9 mouse cellular contexts compared by ENCODE assay signal in genomic region chr7:127363475-127363921, GRCm38 (mm10). TPM values are rescaled to one million over a fixed set of nuclear protein-coding genes. Genes with fewer than 3 reads are reported as not detected.
A peak's percentile ranks its signal among the peaks of the same experiment; 100 is the strongest.
DNase-seq lines count a peak whose midpoint lies in the region; ATAC-seq lines count a peak whose summit lies in the region.
"Had no signal": no experiment of that assay in that cellular context is flagged by ENCODE, and none has a peak within 500 bp of the region (broad histone marks: within the 10 kb centered on the region; RNA-seq: fewer than 3 reads in every experiment).

No protein-coding gene starts in this region.

- H3K27ac ChIP-seq in heart, embryonic 13.5 days (replicated peaks): no peak overlapping the region
- no peak overlapping the region for H3K27ac ChIP-seq in heart, embryonic 16.5 days (ENCODE audit: low read length)
- H3K27ac ChIP-seq in midbrain, embryonic 10.5 days (replicated peaks): peak overlapping the region; percentile 68

- 2% methylated on average over 24 of the region's 24 CpGs for WGBS in heart, embryonic 13.5 days
- WGBS in heart, embryonic 16.5 days: 4% methylated on average over 24 of the region's 24 CpGs
- WGBS in midbrain, embryonic 10.5 days: under 1% methylated on average over 24 of the region's 24 CpGs

- no peak for ATAC-seq in heart, embryonic 13.5 days (ENCODE audit: extremely low read depth, insufficient number of reproducible peaks, low FRiP score, low TSS enrichment)
- ATAC-seq in heart, embryonic 16.5 days (replicated peaks; ENCODE audit: extremely low read depth, insufficient read depth, low FRiP score): no peak
- no peak for ATAC-seq in erythroid progenitor cell, adult 5-6 weeks (replicated peaks; ENCODE audit: low FRiP score, poor library complexity, severe bottlenecking)
- ATAC-seq in monocyte, adult 5-6 weeks (replicated peaks; ENCODE audit: insufficient number of reproducible peaks, low FRiP score, low TSS enrichment, poor library complexity, severe bottlenecking): no peak

- no peak for DNase-seq in heart, adult 8-10 months (ENCODE audit: low spot score)
- peak; percentile 78 for DNase-seq in cerebellum, adult 9-11 months
- DNase-seq in kidney, postnatal 4 days: peak; percentile 53 to 67
- DNase-seq in midbrain, embryonic 10.5 days (ENCODE audit: low spot score): peak; percentile 54

- no peaks in the 10 kb centered on the region for H3K9me3 ChIP-seq in heart, embryonic 13.5 days
- no peaks in the 10 kb centered on the region for H3K9me3 ChIP-seq in heart, embryonic 16.5 days (replicated peaks; ENCODE audit: control insufficient read depth, low read length)
- H3K9me3 ChIP-seq in midbrain, embryonic 10.5 days (replicated peaks): no peaks in the 10 kb centered on the region
- H3K9me3 ChIP-seq: G1E had no signal

- H3K36me3 ChIP-seq in heart, embryonic 13.5 days: no peaks in the 10 kb centered on the region
- H3K36me3 ChIP-seq in heart, embryonic 16.5 days (ENCODE audit: control insufficient read depth, insufficient read depth): no peaks in the 10 kb centered on the region
- no peaks in the 10 kb centered on the region for H3K36me3 ChIP-seq in midbrain, embryonic 10.5 days
- H3K36me3 ChIP-seq: G1E had no signal

- H3K4me1 ChIP-seq in heart, embryonic 13.5 days: peaks cover 9% of the 10 kb centered on the region
- no peaks in the 10 kb centered on the region; the same call in 1 of the 2 replicates for H3K4me1 ChIP-seq in heart, embryonic 16.5 days (ENCODE audit: control insufficient read depth, insufficient read depth, low read length)
- peaks cover 18% of the 10 kb centered on the region for H3K4me1 ChIP-seq in midbrain, embryonic 10.5 days

- peak overlapping the region; percentile 89 for H3K4me2 ChIP-seq in heart, embryonic 13.5 days
- H3K4me2 ChIP-seq in heart, embryonic 16.5 days (ENCODE audit: low read depth, low read length): peak overlapping the region; percentile 64

- H3K27me3 ChIP-seq in heart, embryonic 13.5 days (replicated peaks): peaks cover 44% of the 10 kb centered on the region
- peaks cover 20% of the 10 kb centered on the region for H3K27me3 ChIP-seq in heart, embryonic 16.5 days (ENCODE audit: control insufficient read depth, insufficient read depth, low read length)
- peaks cover 39% of the 10 kb centered on the region for H3K27me3 ChIP-seq in midbrain, embryonic 10.5 days (ENCODE audit: low read depth, poor library complexity, severe bottlenecking)

- H3K9ac ChIP-seq in heart, embryonic 13.5 days: peak overlapping the region; percentile 79
- peak overlapping the region; percentile 50 for H3K9ac ChIP-seq in heart, embryonic 16.5 days (ENCODE audit: low read length)

- peak overlapping the region; percentile 54 for H3K4me3 ChIP-seq in heart, embryonic 13.5 days
- peak overlapping the region; percentile 37 for H3K4me3 ChIP-seq in heart, embryonic 16.5 days (ENCODE audit: low read length)
- H3K4me3 ChIP-seq in midbrain, embryonic 10.5 days: peak overlapping the region; percentile 56

RNA-seq across cellular contexts. Expression of gene Zfp747, which starts 12.4 kb away (rescaled TPM):
- polyA plus RNA-seq in heart, embryonic 13.5 days (2015; fragmentation: Nextera tagmentation; extraction: Ambion mirVana): 4.7 and 5.3 TPM in 2 replicates
- 1 to 10 TPM; 3.2 to 4.3 (median 3.7) TPM for total RNA-seq in heart, adult 8-10 months (2022)
- 5.3 and 5.5 TPM in 2 replicates for polyA plus RNA-seq in heart, embryonic 16.5 days (2015; fragmentation: Nextera tagmentation; extraction: Ambion mirVana)
- polyA plus RNA-seq in midbrain, embryonic 10.5 days (2016; fragmentation: Nextera tagmentation; extraction: Ambion mirVana): 8.6 and 9.1 TPM in 2 replicates
- total RNA-seq in erythroid progenitor cell, adult 5-6 weeks (2015; ENCODE audit: low replicate concordance): 0.42 TPM in 1 of 2 replicates, not detected in the other
- 2.4 TPM in 1 of 2 replicates, not detected in the other for total RNA-seq in erythroid progenitor cell, adult 5-6 weeks (2017; ENCODE audit: low replicate concordance)
- 5.8 to 16.3 TPM (median 10.1 TPM) in 3 replicates for total RNA-seq in monocyte, adult 5-6 weeks (2017)

RNA-seq across cellular contexts. Expression of gene Zfp768, which starts 18.1 kb away (rescaled TPM):
- 16.5 and 16.6 TPM in 2 replicates for polyA plus RNA-seq in heart, embryonic 13.5 days (2015; fragmentation: Nextera tagmentation; extraction: Ambion mirVana)
- total RNA-seq in heart, adult 8-10 months (2022): 10 to 100 TPM; 37.1 to 43.4 (median 41.5) TPM
- 17.1 and 20.0 TPM in 2 replicates for polyA plus RNA-seq in heart, embryonic 16.5 days (2015; fragmentation: Nextera tagmentation; extraction: Ambion mirVana)
- 19.7 and 20.6 TPM in 2 replicates for polyA plus RNA-seq in midbrain, embryonic 10.5 days (2016; fragmentation: Nextera tagmentation; extraction: Ambion mirVana)
- 0.72 TPM in 1 of 2 replicates, not detected in the other for total RNA-seq in erythroid progenitor cell, adult 5-6 weeks (2015; ENCODE audit: low replicate concordance)
- 0.39 and 1.3 TPM in 2 replicates for total RNA-seq in erythroid progenitor cell, adult 5-6 weeks (2017; ENCODE audit: low replicate concordance)
- total RNA-seq in monocyte, adult 5-6 weeks (2017): 1.8 to 3.4 TPM (median 2.9 TPM) in 3 replicates

RNA-seq across cellular contexts. Expression of gene 9130019O22Rik, which starts 23.5 kb away (rescaled TPM):
- polyA plus RNA-seq in heart, embryonic 13.5 days (2015; fragmentation: Nextera tagmentation; extraction: Ambion mirVana): 3.6 TPM in 2 replicates
- total RNA-seq in heart, adult 8-10 months (2022): 1 to 10 TPM; 1.8 to 2.5 (median 2.0) TPM
- polyA plus RNA-seq in heart, embryonic 16.5 days (2015; fragmentation: Nextera tagmentation; extraction: Ambion mirVana): 4.5 and 4.9 TPM in 2 replicates
- 5.8 and 6.4 TPM in 2 replicates for polyA plus RNA-seq in midbrain, embryonic 10.5 days (2016; fragmentation: Nextera tagmentation; extraction: Ambion mirVana)
- 1.1 TPM in 1 of 2 replicates, not detected in the other for total RNA-seq in erythroid progenitor cell, adult 5-6 weeks (2015; ENCODE audit: low replicate concordance)
- 0.26 TPM in 1 of 2 replicates, not detected in the other for total RNA-seq in erythroid progenitor cell, adult 5-6 weeks (2017; ENCODE audit: low replicate concordance)
- total RNA-seq in monocyte, adult 5-6 weeks (2017): 0.95 to 4.5 TPM (median 2.6 TPM) in 3 replicates

RNA-seq across cellular contexts. Expression of gene E430018J23Rik, which starts 29.9 kb away (rescaled TPM):
- 4.3 and 4.9 TPM in 2 replicates for polyA plus RNA-seq in heart, embryonic 13.5 days (2015; fragmentation: Nextera tagmentation; extraction: Ambion mirVana)
- total RNA-seq in heart, adult 8-10 months (2022): 1 to 10 TPM; 2.9 to 5.1 (median 3.9) TPM
- 4.7 and 5.6 TPM in 2 replicates for polyA plus RNA-seq in heart, embryonic 16.5 days (2015; fragmentation: Nextera tagmentation; extraction: Ambion mirVana)
- 5.4 and 6.3 TPM in 2 replicates for polyA plus RNA-seq in midbrain, embryonic 10.5 days (2016; fragmentation: Nextera tagmentation; extraction: Ambion mirVana)
- not detected in 2 replicates for total RNA-seq in erythroid progenitor cell, adult 5-6 weeks (2015; ENCODE audit: low replicate concordance)
- total RNA-seq in erythroid progenitor cell, adult 5-6 weeks (2017; ENCODE audit: low replicate concordance): not detected in 2 replicates
- 2.1 to 2.3 TPM (median 2.2 TPM) in 3 replicates for total RNA-seq in monocyte, adult 5-6 weeks (2017)

RNA-seq across cellular contexts. Expression of gene Zfp764, which starts 43.1 kb away (rescaled TPM):
- 4.6 and 5.0 TPM in 2 replicates for polyA plus RNA-seq in heart, embryonic 13.5 days (2015; fragmentation: Nextera tagmentation; extraction: Ambion mirVana)
- 1 to 10 TPM; 2.3 to 4.4 (median 3.2) TPM for total RNA-seq in heart, adult 8-10 months (2022)
- 6.5 and 6.6 TPM in 2 replicates for polyA plus RNA-seq in heart, embryonic 16.5 days (2015; fragmentation: Nextera tagmentation; extraction: Ambion mirVana)
- polyA plus RNA-seq in midbrain, embryonic 10.5 days (2016; fragmentation: Nextera tagmentation; extraction: Ambion mirVana): 6.9 and 8.0 TPM in 2 replicates
- 1.4 TPM in 1 of 2 replicates, not detected in the other for total RNA-seq in erythroid progenitor cell, adult 5-6 weeks (2015; ENCODE audit: low replicate concordance)
- total RNA-seq in erythroid progenitor cell, adult 5-6 weeks (2017; ENCODE audit: low replicate concordance): 1.4 TPM in 1 of 2 replicates, not detected in the other
- total RNA-seq in monocyte, adult 5-6 weeks (2017): 7.7 to 12.5 TPM (median 10.0 TPM) in 3 replicates
